In genomic region chr14:34838999-34839398, GRCm38 (mm10) we compare ENCODE assay signal across 27 mouse cellular contexts. TPM values are rescaled to one million over a fixed set of nuclear protein-coding genes. Genes with fewer than 3 reads are reported as not detected.
A peak's percentile ranks its signal among the peaks of the same experiment; 100 is the strongest.
DNase-seq lines count a peak whose midpoint lies in the region; ATAC-seq and TF ChIP-seq lines count a peak whose summit lies in the region.
"Had no signal": no experiment of that assay in that cellular context is flagged by ENCODE, and none has a peak within 500 bp of the region (broad histone marks: within the 10 kb centered on the region; RNA-seq: fewer than 3 reads in every experiment).

No protein-coding gene starts in this region.

- TF ChIP-seq CTCF in E14TG2a.4 (conservative IDR thresholded peaks at IDR 0.05; ENCODE audit: low read length), result peak; percentile 28
- no peak for TF ChIP-seq CTCF in gastrocnemius, adult 2 months (IDR thresholded peaks at IDR 0.05)

- ATAC-seq in midbrain, embryonic 12.5 days (ENCODE audit: low FRiP score, low read depth), result 0 out of 2 replicates have a peak, but pooled peaks have one; percentile 45
- no peak for ATAC-seq in monocyte, adult 5-6 weeks (replicated peaks; ENCODE audit: insufficient number of reproducible peaks, low FRiP score, low TSS enrichment, poor library complexity, severe bottlenecking)
- ATAC-seq: activated CD4-positive, CD25-positive, alpha-beta regulatory T cell, adult 4 months; CD4-positive, CD25-positive, alpha-beta regulatory T cell, adult 4 months; forebrain, embryonic 13.5 days; forebrain, embryonic 16.5 days; hindbrain, embryonic 16.5 days; inflammation-experienced regulatory T-cells, adult 6 months; Patski had no signal

- H3K9me3 ChIP-seq in midbrain, embryonic 12.5 days, result no peaks in the 10 kb centered on the region
- H3K9me3 ChIP-seq in midbrain, embryonic 10.5 days (replicated peaks), result no peaks in the 10 kb centered on the region
- H3K9me3 ChIP-seq in E14TG2a.4 (ENCODE audit: low read length), result no peaks in the 10 kb centered on the region
- H3K9me3 ChIP-seq: forebrain, embryonic 10.5 days; forebrain, embryonic 13.5 days; hindbrain, embryonic 13.5 days had no signal

- intact Hi-C loops in gastrocnemius, adult 2 months (cut with DNase I), result no loop called here

- no peak overlapping the region for H3K27ac ChIP-seq in midbrain, embryonic 12.5 days (replicated peaks)
- H3K27ac ChIP-seq in midbrain, embryonic 10.5 days (replicated peaks), result no peak overlapping the region
- no peak overlapping the region for H3K27ac ChIP-seq in gastrocnemius, adult 2 months
- H3K27ac ChIP-seq: forebrain, embryonic 10.5 days; forebrain, embryonic 13.5 days; hindbrain, embryonic 13.5 days had no signal

- H3K4me3 ChIP-seq in midbrain, embryonic 12.5 days, result no peak overlapping the region
- H3K4me3 ChIP-seq in midbrain, embryonic 10.5 days, result no peak overlapping the region
- H3K4me3 ChIP-seq in E14TG2a.4 (replicated peaks; ENCODE audit: low read length), result no peak overlapping the region
- no peak overlapping the region for H3K4me3 ChIP-seq in gastrocnemius, adult 2 months
- H3K4me3 ChIP-seq: forebrain, embryonic 10.5 days; forebrain, embryonic 13.5 days; hindbrain, embryonic 13.5 days had no signal

- no peak overlapping the region for H3K4me2 ChIP-seq in midbrain, embryonic 12.5 days (replicated peaks)
- H3K4me2 ChIP-seq: forebrain, embryonic 13.5 days; heart, embryonic 11.5 days; hindbrain, embryonic 13.5 days had no signal

- no peak overlapping the region for H3K9ac ChIP-seq in midbrain, embryonic 12.5 days (replicated peaks)
- H3K9ac ChIP-seq: forebrain, embryonic 13.5 days; hindbrain, embryonic 13.5 days had no signal

- H3K36me3 ChIP-seq in midbrain, embryonic 12.5 days, result no peaks in the 10 kb centered on the region
- H3K36me3 ChIP-seq in midbrain, embryonic 10.5 days, result no peaks in the 10 kb centered on the region
- no peaks in the 10 kb centered on the region for H3K36me3 ChIP-seq in E14TG2a.4 (ENCODE audit: insufficient read depth, low read length)
- H3K36me3 ChIP-seq: forebrain, embryonic 10.5 days; G1E; hindbrain, embryonic 13.5 days had no signal

- no peak for DNase-seq in midbrain, embryonic 10.5 days (ENCODE audit: low spot score)
- DNase-seq in ES-CJ7 (ENCODE audit: low read depth, low spot score), result peak; percentile 30
- DNase-seq in gastrocnemius, adult 2 months, result no peak
- DNase-seq: adrenal gland, postnatal 10 days; adrenal gland, postnatal 36 days; cerebellum, adult 18-20 months; cerebellum, adult 9-10 months; cerebellum, postnatal 14 days; gastrocnemius, postnatal 14 days; heart, adult 11 months had no signal

- 68% methylated on average over 6 of the region's 6 CpGs for WGBS in midbrain, embryonic 12.5 days
- WGBS in midbrain, embryonic 10.5 days, result 66% methylated on average over 6 of the region's 6 CpGs

- no peaks in the 10 kb centered on the region for H3K27me3 ChIP-seq in midbrain, embryonic 12.5 days
- H3K27me3 ChIP-seq in midbrain, embryonic 10.5 days (ENCODE audit: low read depth, poor library complexity, severe bottlenecking), result no peaks in the 10 kb centered on the region
- peaks cover 15% of the 10 kb centered on the region for H3K27me3 ChIP-seq in E14TG2a.4 (ENCODE audit: insufficient read depth, low read length)
- H3K27me3 ChIP-seq: forebrain, embryonic 13.5 days; hindbrain, embryonic 13.5 days had no signal

- peaks cover 3% of the 10 kb centered on the region; the same call in 1 of the 2 replicates for H3K4me1 ChIP-seq in midbrain, embryonic 12.5 days
- no peaks in the 10 kb centered on the region for H3K4me1 ChIP-seq in midbrain, embryonic 10.5 days
- H3K4me1 ChIP-seq in E14TG2a.4 (replicated peaks; ENCODE audit: low read depth, low read length), result peaks cover 9% of the 10 kb centered on the region
- H3K4me1 ChIP-seq: forebrain, embryonic 10.5 days; forebrain, embryonic 13.5 days had no signal

RNA-seq across cellular contexts. Expression of gene Grid1, which starts 19.1 kb away (rescaled TPM):
- polyA plus RNA-seq in midbrain, embryonic 12.5 days (2016; fragmentation: Nextera tagmentation; extraction: Ambion mirVana), result 1.3 TPM in 2 replicates
- 0.28 and 0.40 TPM in 2 replicates for polyA plus RNA-seq in midbrain, embryonic 10.5 days (2016; fragmentation: Nextera tagmentation; extraction: Ambion mirVana)
- total RNA-seq in monocyte, adult 5-6 weeks (2017), result not detected in 3 replicates
- total RNA-seq in gastrocnemius, adult 2 months (2021), result not detected
- total RNA-seq: gastrocnemius, adult 18-20 months; heart, postnatal 25 days; hematopoietic stem cell, adult 5-6 weeks had no signal
- polyA plus RNA-seq: activated CD4-positive, CD25-positive, alpha-beta regulatory T cell, adult 4 months; CD4-positive, CD25-positive, alpha-beta regulatory T cell, adult 4 months; G1E; inflammation-experienced regulatory T-cells, adult 6 months; Patski had no signal
